Mouse (Mus musculus) stomach, embryonic 16.5 days (tissue): ENCODE results near the gene Me3. TPM values are rescaled to one million over a fixed set of nuclear protein-coding genes. Genes with fewer than 3 reads are reported as not detected.

Experiments used
- ATAC-seq: fragments of 200-750 bp; cut with Nextera tagmentation; 2 replicates; pipeline ENCODE4 v1.8.0; 2017; ENCODE audit warnings: moderate number of reproducible peaks, moderate TSS enrichment; ENCODE audit not compliant: insufficient read depth, low FRiP score
- H3K27ac ChIP-seq: fragments of 300-500 bp; sonication (generic); 2 replicates; pipeline ENCODE4 v1.5.1; 2014; ENCODE audit warnings: low read length
- H3K27me3 ChIP-seq: fragments of 300-500 bp; sonication (generic); 2 replicates; pipeline ENCODE4 v1.6.1; 2014; ENCODE audit warnings: low read length, control low read depth, mixed read lengths; ENCODE audit not compliant: control insufficient read depth, insufficient read depth
- H3K36me3 ChIP-seq: fragments of 300-500 bp; sonication (generic); 2 replicates; pipeline ENCODE4 v1.6.1; 2014; ENCODE audit warnings: low read length; ENCODE audit not compliant: control insufficient read depth, insufficient read depth
- H3K4me1 ChIP-seq: fragments of 300-500 bp; sonication (generic); 2 replicates; pipeline ENCODE4 v1.6.1; 2014; ENCODE audit warnings: low read length, control low read depth, mixed read lengths; ENCODE audit not compliant: control insufficient read depth, insufficient read depth
- H3K4me2 ChIP-seq: fragments of 300-500 bp; sonication (generic); 2 replicates; pipeline ENCODE4 v1.6.1; 2014; ENCODE audit warnings: low read depth, low read length, mixed read lengths
- H3K4me3 ChIP-seq: fragments of 300-500 bp; sonication (generic); replicated peaks from 2 replicates; pipeline ENCODE4 v1.5.1; 2014; ENCODE audit warnings: mild to moderate bottlenecking, low read length
- H3K9ac ChIP-seq: fragments of 300-500 bp; sonication (generic); 2 replicates; pipeline ENCODE4 v1.6.1; 2014; ENCODE audit warnings: low read length
- H3K9me3 ChIP-seq: fragments of 300-500 bp; sonication (generic); replicated peaks from 2 replicates; pipeline ENCODE4 v1.6.1; 2016; ENCODE audit warnings: low read length, control low read depth; ENCODE audit not compliant: control insufficient read depth
- WGBS: fragments of 180-500 bp; shearing (Covaris S2); extraction: QIAGEN DNeasy Blood & Tissue Kit; methylation state at CpG from one replicate; pipeline ENCODE4 v1.1.7; 2014; 5-methylcytosine and 5-hydroxymethylcytosine counted together
- polyA plus RNA-seq: library from polyadenylated mRNA; unstranded; fragments of >200 nt; fragmentation: Nextera tagmentation; extraction: Ambion mirVana; gene quantifications from 2 replicates; pipeline ENCODE4 v1.2.1, GENCODE M21; 2015

The Me3 gene
- polyA plus RNA-seq, 1 experiment from 2014 or later, result 4.2 TPM

DNA sequence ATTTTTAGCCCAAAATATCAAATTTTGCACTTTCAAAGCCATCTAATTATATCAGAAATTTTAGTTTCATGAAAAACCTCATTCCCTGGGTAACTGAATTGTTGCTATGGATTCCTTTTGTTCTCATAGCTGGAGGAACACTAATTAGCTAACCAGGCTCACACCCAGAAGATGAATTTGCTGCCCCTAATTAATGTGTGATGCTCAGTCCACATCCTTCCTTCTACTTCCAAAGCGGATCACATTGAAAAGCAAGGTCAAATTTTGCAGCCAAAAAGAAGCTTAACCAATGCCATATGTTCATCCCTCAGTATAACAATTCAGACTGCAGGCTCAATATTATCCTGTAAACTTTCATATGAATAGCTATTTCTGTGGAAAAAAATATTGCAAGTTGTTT lies 45.7 kb downstream of the Me3 start:
- Histone ChIP-seq H3K9ac (no peak overlapping the region), H3K9me3 (no peaks in the 10 kb centered on the region), H3K4me1 (no peaks in the 10 kb centered on the region), H3K27me3 (no peaks in the 10 kb centered on the region), H3K36me3 (no peaks in the 10 kb centered on the region), H3K27ac (no peak overlapping the region), H3K4me2 (no peak overlapping the region), H3K4me3 (no peak overlapping the region)
- no peak for ATAC-seq
- 56% methylated on average over 1 of the region's 1 CpGs for WGBS

DNA sequence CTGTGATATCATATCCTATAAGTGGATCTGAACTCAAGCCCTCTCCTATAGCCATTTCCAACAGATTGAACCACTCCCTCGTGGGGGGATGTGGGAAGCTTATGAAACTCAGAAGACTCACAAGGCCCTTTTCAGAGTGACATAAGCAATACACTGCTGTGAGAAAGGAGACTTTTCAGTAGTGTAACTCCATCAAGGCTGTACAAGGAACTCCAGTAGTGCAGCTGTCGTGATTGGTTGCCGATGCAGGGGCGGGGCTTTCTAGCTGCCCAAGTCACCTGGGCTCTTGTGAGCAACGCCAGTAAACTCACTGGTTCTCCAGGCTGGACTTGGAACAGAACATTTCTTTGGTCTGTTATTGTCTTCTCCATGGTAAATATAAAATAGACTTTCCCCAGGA lies 46.5 kb downstream of the Me3 start:
- no peaks in the 10 kb centered on the region for H3K36me3 ChIP-seq
- H3K4me2 ChIP-seq, result no peak overlapping the region
- H3K4me3 ChIP-seq, result no peak overlapping the region
- no peaks in the 10 kb centered on the region for H3K9me3 ChIP-seq
- H3K9ac ChIP-seq, result no peak overlapping the region
- H3K4me1 ChIP-seq, result no peaks in the 10 kb centered on the region
- 84% methylated on average over 5 of the region's 5 CpGs for whole genome bisulfite sequencing
- no peak for ATAC-seq
- no peaks in the 10 kb centered on the region for H3K27me3 ChIP-seq
- no peak overlapping the region for H3K27ac ChIP-seq

DNA sequence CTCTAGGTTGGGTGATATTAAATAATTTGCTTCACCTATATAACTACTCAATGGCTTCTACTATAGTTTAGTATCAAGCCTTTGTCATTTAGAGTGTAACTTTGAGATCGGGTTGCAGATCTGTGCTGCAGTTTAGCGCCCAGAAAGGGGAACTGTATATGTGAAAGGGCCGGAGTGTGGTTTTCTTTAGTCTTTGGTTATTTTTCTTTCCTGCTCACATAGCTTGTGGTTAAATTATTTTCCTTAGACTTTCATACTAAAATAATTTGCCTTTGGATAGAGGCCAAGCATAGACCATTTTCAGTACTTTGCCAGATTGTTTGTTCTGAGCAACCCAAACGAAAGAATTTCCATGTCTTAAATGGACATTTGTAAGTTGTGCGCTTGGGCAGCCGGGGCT lies 46.9 kb downstream of the Me3 start:
- Histone ChIP-seq H3K4me3 (no peak overlapping the region), H3K9me3 (no peaks in the 10 kb centered on the region), H3K4me2 (no peak overlapping the region), H3K27me3 (no peaks in the 10 kb centered on the region), H3K27ac (no peak overlapping the region), H3K36me3 (no peaks in the 10 kb centered on the region), H3K9ac (no peak overlapping the region), H3K4me1 (no peaks in the 10 kb centered on the region)
- no peak for ATAC-seq
- 72% methylated on average over 6 of the region's 6 CpGs for WGBS

DNA sequence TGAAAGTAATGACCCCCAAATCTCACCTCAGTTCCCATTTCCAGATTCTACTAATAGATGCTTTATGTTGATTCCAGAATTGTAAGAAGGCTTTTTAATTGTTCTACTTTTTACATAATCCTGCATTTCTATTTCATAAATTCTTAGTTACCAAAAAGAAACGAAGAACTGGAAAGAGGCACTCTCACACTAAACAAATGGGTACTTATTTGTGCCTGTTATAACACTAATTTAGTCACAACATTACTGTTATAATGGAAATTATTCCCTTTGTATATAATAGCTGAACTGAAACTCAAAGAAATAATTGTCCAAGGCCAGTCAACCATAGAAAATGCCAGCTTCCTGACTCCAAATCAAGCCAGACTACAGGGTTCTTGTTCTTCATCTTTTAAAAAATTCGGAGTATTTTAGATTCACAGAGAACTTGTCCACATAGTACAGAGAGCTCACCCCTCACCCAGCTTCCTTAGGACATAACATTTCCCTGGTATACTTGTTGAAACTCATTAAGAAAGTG lies 47.5 kb downstream of the Me3 start:
- WGBS, result 87% methylated on average over 2 of the region's 2 CpGs
- Histone ChIP-seq H3K4me2 (no peak overlapping the region), H3K4me3 (no peak overlapping the region)

DNA sequence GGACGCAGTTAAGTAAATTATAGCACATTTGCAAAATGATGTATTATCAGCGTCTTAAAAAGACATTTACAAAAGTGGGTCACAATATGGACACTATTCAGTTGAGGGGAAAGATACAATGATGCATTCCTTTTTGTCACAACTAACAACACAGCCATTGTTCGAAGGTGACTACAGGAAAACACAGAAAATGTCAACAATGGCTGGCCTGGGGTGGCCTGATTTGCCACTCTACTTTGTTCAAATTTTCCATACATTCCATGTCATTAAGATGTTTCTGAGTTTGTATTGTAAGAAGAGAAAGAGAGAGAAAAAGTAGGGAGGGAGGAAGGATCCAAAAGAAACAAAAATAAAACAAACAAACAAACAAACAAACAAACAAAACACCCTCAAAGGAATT lies 48.7 kb downstream of the Me3 start:
- H3K9me3 ChIP-seq, result no peaks in the 10 kb centered on the region
- H3K27me3 ChIP-seq, result no peaks in the 10 kb centered on the region
- H3K4me2 ChIP-seq, result no peak overlapping the region
- no peak overlapping the region for H3K27ac ChIP-seq
- ATAC-seq, result no peak
- H3K4me1 ChIP-seq, result no peaks in the 10 kb centered on the region
- no peak overlapping the region for H3K9ac ChIP-seq
- H3K36me3 ChIP-seq, result no peaks in the 10 kb centered on the region
- 78% methylated on average over 3 of the region's 3 CpGs for WGBS
- H3K4me3 ChIP-seq, result no peak overlapping the region

More for the DNA sequence above, 47.5 kb downstream of the Me3 start:
- H3K27ac ChIP-seq, result no peak overlapping the region
- no peaks in the 10 kb centered on the region for H3K9me3 ChIP-seq
- no peak for ATAC-seq
- no peaks in the 10 kb centered on the region for H3K4me1 ChIP-seq
- no peaks in the 10 kb centered on the region for H3K36me3 ChIP-seq
- no peak overlapping the region for H3K9ac ChIP-seq
- H3K27me3 ChIP-seq, result no peaks in the 10 kb centered on the region

DNA sequence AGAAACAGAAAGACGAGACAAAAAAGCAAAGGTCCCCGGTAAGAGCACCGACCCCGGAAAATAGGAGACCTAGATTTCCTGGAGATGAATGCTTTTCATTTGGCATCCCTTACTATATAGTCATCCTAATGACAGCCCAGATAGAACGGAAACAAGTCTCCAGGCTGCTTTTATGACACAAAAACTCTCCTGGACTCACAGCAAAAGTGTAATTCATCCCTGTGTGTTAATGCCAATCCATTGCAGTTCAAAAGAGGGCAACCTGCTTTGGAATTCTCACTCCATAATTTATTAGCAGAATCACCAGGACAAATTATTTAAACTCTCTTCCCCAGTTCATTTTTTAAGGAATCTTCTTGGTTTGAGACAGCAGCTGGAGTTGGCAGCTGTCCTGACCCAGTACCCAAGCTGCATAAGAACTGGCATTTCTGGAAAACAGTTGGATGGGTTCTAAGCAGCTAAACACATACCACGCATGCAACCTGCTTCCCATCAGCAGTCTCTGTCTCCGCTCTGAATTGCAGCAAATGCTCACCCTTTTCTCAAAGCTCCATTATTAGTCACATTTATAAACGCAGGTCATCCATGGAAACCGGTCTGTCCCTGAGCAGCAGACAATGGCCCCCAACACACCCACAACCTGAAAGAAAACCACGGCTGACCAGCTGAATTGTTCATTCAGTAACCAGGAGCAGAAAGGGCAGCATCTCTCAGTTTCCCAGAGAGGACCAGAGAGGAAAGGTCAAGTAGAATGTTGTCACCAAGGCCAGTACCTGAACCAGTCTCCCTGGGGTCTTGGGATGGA lies 49.7 kb downstream of the Me3 start:
- Histone ChIP-seq H3K27me3 (no peaks in the 10 kb centered on the region), H3K4me2 (no peak overlapping the region), H3K9me3 (no peaks in the 10 kb centered on the region), H3K36me3 (no peaks in the 10 kb centered on the region), H3K9ac (no peak overlapping the region), H3K4me1 (no peaks in the 10 kb centered on the region), H3K27ac (no peak overlapping the region), H3K4me3 (no peak overlapping the region)
- 79% methylated on average over 10 of the region's 10 CpGs for WGBS
- ATAC-seq, result no peak

DNA sequence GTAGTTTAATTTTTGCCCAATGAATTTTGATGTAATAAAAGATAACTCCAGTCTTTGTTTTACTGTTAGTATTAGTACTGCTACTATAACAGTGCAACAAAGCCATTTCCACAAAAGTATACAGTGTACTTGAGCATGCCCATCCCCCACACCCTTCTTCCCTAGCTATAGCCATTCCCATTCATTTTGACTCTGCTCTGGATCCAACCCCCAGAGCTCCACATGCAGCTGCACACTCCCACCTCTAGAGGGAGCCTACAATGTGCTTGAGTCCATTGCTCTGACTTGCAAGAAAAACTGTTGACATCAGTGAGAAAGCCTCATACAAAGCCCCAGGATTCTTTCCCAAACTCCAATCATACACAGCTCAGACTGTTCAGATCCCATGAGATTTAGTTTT lies 66.0 kb downstream of the Me3 start:
- no peak overlapping the region for H3K4me2 ChIP-seq
- ATAC-seq, result no peak

DNA sequence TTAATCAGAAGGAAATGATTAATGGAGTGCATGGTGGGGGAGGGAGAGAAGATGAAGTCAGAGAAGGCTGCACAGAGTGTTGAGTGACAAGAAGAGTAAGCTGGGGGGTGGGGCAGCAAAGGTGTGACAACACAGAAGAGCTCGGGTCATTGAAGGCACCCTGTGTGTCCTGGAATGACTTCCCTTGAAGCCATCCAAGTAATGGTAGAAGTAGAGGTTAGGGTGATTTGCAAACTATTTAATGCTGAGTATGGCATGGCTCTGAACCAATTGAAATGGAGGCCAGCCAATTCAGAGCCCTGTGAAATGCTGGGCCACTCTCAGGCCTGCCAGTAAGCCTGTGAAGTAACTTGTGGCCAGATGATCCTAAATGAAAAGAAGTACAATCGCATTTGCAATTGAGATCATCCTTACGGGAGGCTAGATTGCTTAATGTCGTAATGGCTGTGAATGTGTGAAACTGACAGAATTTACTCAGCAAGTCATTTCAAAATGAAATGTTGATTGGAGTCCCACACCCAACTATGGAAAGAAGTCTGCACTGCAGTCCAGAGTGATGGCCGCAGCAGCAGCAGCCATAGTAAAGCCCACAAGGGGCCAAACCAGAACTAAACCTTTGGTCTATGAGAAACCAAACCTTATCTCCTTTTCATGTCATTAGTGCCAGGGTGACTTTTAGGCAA lies 67.6 kb downstream of the Me3 start:
- Histone ChIP-seq H3K27ac (no peak overlapping the region), H3K4me1 (no peaks in the 10 kb centered on the region; the same call in 1 of the 2 replicates), H3K36me3 (no peaks in the 10 kb centered on the region), H3K4me3 (no peak overlapping the region), H3K9me3 (no peaks in the 10 kb centered on the region), H3K27me3 (no peaks in the 10 kb centered on the region), H3K9ac (no peak overlapping the region), H3K4me2 (no peak overlapping the region)
- WGBS, result 72% methylated on average over 5 of the region's 5 CpGs
- ATAC-seq, result no peak; the same call in 1 of the 2 replicates

More for the DNA sequence above, 66.0 kb downstream of the Me3 start:
- Histone ChIP-seq H3K4me3 (no peak overlapping the region), H3K36me3 (no peaks in the 10 kb centered on the region), H3K27ac (no peak overlapping the region), H3K4me1 (no peaks in the 10 kb centered on the region; the same call in 1 of the 2 replicates), H3K9me3 (no peaks in the 10 kb centered on the region), H3K27me3 (no peaks in the 10 kb centered on the region), H3K9ac (no peak overlapping the region)

DNA sequence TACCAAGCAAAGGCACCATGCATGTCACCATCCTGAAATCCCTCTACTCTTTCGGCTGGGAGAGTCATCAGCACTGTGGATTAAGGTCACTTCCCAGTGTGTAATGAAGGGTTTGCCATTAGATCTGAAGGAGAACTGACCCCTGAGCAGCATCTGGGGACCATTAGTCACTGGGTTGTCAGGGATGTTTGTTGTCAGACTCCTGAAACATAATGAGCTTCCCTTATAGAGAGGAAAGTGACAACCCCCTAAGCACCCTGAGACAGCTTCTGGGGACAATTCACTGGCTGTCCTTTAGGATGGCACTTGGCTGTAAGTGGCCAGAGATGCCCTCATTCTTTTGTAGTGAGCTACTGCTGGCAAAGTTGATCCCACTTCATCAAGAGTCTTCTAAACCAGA lies 68.3 kb downstream of the Me3 start:
- 46% methylated on average over 1 of the region's 1 CpGs for WGBS
- no peak for ATAC-seq
- H3K4me2 ChIP-seq, result no peak overlapping the region
- H3K4me1 ChIP-seq, result no peaks in the 10 kb centered on the region; the same call in 1 of the 2 replicates
- no peak overlapping the region for H3K27ac ChIP-seq
- no peak overlapping the region for H3K4me3 ChIP-seq
- H3K9ac ChIP-seq, result no peak overlapping the region
- no peaks in the 10 kb centered on the region for H3K9me3 ChIP-seq
- H3K36me3 ChIP-seq, result no peaks in the 10 kb centered on the region
- no peaks in the 10 kb centered on the region for H3K27me3 ChIP-seq
